Mouse (Mus musculus): Measurements from ENCODE around the gene Harbi1.

The Harbi1 gene

GRCm38 (mm10) chr2:91710272-91711234, at the start of gene Harbi1, which contains the start of gene Atg13:
Harbi1 (plus strand) TSS chr2:91710852.
Atg13 (minus strand) TSS chr2:91710576.
- peak; percentile 89 for DNase-seq

GRCm38 (mm10) chr2:91660981-91661380, 49.7 kb upstream of the Harbi1 start:
- no peak for DNase-seq

DNA sequence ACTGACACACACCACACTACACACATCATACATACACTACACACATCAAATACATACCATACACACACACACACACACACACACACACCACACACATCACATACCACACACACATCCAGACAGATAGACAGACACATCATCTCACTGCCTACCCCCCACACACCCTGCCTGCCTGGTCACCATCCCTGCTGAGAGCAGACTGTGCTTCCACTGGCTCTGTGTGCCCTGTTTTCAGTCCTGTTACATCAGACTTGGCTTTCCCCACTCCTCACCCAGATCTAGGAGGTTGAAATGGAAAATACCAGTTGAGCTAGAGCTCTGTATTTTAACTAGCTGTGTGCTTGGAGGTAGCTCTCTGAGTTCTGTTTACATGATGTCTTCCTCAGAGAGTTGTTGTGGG, 45.9 kb upstream of the Harbi1 start:
- no peak for DNase-seq

DNA sequence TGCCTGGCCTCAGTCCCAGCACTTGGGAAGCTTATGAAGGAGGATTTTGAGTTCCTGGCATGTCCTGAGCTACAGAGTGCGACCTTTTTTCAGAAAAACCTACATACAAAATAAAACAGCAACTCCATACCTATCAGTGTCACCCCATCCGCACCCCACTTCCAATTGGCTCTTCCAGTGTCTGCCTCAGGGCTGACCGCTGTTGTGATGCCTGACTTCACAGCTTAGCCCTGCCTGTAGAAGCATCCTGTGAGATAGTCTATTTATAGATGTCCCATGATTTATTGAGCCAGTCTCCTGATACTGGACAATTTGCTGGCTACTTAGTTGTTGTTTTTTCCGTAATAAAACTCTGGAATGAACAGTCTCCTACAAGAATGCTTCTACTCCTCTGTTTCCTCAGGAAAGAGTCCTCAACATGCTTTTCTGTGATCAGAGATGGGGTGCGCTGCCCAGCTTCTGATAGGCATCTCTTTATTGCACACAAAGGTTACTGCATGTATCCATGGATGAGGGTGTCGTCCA, 44.2 kb upstream of the Harbi1 start:
- no peak for DNase-seq

- no peak for DNase-seq
Measured at GRCm38 (mm10) chr2:91667747-91668146, 42.9 kb upstream of the Harbi1 start.

- DNase-seq = no peak
Measured at GRCm38 (mm10) chr2:91669326-91669725, 41.3 kb upstream of the Harbi1 start.

DNA sequence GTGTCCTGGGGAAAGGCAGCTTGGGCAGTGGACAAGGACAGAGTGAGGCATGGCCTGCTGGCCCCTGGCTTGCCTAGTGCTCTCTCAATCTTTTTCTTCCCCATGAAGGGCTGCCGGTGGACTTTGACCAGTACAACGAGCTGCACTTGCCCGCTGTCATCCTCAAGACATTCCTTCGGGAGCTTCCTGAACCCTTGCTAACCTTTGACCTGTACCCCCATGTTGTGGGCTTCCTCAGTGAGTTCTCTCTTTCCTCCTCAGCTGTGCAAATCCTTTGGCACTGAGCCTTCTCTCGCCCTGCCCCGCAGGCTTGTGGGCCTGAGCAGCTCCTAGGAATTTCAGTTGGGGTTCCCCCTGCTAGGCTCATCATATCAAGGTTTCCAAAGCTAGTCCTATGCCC, 40.6 kb upstream of the Harbi1 start:
- no peak for DNase-seq

DNA sequence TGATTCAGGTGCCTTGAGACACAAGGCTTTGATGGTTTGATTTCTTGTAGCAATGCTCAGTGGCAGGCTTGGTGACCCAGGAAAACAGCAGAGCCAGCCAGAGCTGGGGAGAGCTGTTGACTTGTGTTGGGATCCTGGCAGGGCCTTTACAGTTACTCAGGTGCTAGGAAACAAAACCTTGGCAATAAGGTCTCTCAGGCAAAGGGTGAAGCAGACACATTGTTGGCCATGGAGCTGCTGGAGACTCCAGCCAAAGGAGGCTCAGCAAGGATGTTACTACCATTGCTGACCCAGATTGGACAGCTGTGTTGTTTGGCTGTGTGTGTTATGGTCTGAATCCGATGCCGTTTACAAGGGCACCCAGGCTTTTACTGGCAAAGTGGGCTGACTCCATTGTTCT, 37.1 kb upstream of the Harbi1 start:
- DNase-seq = no peak

DNA sequence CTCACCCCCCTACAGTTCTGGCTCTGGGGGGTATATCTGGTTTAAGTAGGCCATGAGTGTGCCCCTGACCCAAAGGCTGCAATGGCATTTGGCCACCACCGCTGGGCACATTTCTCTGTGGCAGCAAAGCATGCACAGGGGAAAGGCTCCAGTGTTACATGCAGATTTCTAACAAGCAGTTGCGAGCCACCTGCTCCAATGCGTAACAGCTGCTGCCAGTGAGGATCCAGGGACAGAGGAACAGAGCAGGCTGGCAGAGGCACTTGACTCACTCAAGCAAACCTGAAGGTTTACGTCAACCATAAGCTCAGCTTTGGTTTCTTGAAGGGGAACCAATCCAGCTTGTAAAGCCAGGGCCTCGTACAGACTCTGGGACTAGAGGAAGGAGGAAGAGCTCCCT, 35.8 kb upstream of the Harbi1 start:
- no peak for DNase-seq

GRCm38 (mm10) chr2:91676420-91676819, 34.2 kb upstream of the Harbi1 start:
- DNase-seq = no peak

GRCm38 (mm10) chr2:91676961-91677360, 33.7 kb upstream of the Harbi1 start:
- DNase-seq = no peak

- DNase-seq = peak; percentile 65
Measured at GRCm38 (mm10) chr2:91682850-91683249, 27.8 kb upstream of the Harbi1 start.

DNA sequence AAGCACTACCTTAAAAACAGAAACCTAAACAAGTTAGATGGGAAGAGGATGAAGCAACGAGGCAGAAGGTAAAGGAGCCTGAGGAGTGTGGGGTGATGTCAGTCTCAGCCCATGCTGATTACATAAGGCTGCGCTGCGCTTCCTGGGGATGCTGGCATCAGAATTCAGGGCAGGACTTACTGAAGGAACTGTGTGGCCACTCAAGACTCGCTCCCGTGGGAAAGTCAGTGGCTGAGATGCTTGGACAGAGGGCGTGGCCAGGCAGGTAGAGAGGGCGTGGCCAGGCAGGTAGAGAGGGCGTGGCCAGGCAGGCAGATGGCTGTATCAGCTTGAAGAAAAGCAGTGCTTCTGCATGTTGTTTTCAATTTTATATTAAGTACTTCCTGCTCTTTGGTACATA, 26.7 kb upstream of the Harbi1 start:
- DNase-seq = no peak

- no peak for DNase-seq
Measured at GRCm38 (mm10) chr2:91689452-91689851, 21.2 kb upstream of the Harbi1 start.

DNA sequence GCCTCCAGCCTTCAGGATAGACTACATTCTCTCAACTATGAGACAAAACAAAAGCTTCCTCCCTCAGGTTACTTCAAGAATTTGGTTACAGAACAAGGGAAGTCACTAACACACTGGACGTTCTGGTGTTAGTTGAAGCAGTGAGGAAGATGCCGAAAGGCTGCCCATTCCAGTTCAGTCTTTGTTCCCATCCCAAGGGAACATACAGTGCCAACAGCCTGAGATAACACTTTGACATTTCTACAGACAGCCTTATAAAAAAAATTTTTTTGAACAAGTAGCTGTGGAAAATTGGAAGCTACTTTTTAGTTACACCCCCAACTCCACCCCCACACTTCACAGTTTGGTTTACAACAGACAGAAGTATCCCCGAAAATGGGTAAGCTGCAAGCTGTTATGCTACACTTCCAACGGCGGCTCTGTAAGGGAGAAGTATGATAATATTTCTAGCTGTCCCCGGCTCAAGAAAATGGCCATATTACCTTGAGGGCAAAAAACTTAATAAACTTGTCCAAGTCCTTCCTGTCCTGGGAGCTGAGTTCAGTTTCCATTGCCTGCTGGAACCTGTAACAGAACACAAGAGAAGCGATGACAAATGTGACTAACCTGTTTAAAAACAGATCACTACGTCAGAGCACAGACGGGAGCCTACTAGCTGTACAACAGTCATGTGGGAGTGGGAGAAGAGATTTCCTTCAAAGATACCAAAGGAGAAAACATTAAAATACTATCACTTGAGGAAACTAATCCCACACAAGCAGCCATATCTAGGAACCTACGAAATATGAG, 15.0 kb upstream of the Harbi1 start:
- no peak for DNase-seq

GRCm38 (mm10) chr2:91696225-91696590, 14.4 kb upstream of the Harbi1 start:
- no peak for DNase-seq

- DNase-seq = no peak
Measured at GRCm38 (mm10) chr2:91699225-91699624, 11.4 kb upstream of the Harbi1 start.

DNA sequence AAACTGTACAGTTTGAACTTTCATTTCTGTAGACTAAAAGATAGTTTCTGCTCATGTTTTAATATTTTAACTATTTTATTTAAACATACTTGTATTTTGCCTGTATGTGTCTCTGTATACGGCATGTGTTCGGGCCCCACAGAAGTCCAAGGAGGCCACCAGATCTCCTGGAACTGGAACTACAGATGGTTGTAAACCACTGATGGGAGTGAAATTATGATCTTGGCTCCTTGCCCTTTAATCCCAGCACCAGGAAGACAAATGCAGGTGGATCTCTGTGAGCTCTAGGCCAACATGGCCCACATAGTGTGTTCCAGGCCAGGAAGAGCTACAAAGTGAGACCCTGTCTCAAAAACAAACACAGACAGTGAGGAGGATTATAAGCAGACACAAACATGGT, 9.3 kb upstream of the Harbi1 start:
- no peak for DNase-seq

DNA sequence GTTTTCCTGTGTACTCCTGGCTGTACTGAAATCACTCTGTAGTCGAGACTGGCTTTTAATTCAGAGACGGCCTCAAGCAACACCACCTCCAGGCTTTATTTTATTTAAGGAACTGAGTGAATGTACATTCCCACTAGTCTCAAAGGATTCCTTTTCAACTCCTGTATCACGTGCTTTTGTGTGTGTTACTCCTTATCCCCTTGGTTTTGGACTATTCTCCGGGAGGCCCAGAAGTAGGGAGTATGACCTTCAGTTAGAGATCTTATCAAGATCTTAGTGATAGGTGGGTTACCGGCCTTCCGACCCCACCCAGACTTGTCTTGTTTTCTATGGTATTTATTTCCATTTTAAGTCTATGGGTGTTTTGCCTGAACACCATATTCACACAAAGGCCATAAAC, 4.9 kb upstream of the Harbi1 start:
- DNase-seq = no peak

- no peak for DNase-seq
Measured at GRCm38 (mm10) chr2:91706456-91706855, 4.2 kb upstream of the Harbi1 start.

- DNase-seq = no peak
Measured at GRCm38 (mm10) chr2:91708361-91708760, 2.3 kb upstream of the Harbi1 start.

DNA sequence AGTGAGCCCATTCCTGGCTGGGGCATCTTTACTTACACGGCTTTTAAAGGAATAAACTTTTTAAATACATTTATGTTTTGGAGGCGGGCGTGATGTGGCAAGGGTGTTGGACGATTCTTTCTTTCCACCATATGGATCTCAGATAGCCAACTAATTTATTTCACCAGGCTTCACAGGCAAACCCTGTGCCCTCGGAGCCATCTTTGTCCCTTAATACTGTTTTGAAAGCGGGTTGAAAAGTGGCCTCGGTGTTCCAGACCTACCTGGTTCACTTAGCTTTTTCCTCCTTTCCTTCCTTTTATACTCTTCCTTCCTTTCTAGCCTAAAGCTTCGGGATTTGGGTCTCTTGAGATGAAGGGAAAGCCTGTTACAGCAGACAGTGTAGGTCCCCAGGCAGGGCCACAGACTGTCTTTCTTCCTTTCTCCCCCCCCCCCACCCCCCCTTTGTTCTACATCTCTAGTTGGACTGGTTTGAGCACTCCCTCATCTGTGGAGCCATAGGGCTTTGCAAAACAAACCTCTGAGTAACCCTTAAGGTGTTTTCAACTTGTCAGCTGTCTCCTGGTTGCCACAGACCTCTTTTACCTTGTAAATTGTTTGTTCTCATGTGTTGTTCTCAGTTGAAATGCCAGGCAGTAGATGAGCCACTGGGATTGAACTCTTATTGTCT, 739 bp downstream of the Harbi1 start:
- DNase-seq = no peak

- no peak for DNase-seq
Measured at GRCm38 (mm10) chr2:91714921-91715320, 4.3 kb downstream of the Harbi1 start.

Data from right cerebral cortex, postnatal 4 days (tissue).